Mouse (Mus musculus): ENCODE data around the gene Eif4e. TPM values are rescaled to one million over a fixed set of nuclear protein-coding genes. Genes with fewer than 3 reads are reported as not detected.

Eif4e gene
- polyA plus RNA-seq (2015; fragmentation: Nextera tagmentation; extraction: Ambion mirVana): 360 and 371 TPM in 2 replicates

DNA sequence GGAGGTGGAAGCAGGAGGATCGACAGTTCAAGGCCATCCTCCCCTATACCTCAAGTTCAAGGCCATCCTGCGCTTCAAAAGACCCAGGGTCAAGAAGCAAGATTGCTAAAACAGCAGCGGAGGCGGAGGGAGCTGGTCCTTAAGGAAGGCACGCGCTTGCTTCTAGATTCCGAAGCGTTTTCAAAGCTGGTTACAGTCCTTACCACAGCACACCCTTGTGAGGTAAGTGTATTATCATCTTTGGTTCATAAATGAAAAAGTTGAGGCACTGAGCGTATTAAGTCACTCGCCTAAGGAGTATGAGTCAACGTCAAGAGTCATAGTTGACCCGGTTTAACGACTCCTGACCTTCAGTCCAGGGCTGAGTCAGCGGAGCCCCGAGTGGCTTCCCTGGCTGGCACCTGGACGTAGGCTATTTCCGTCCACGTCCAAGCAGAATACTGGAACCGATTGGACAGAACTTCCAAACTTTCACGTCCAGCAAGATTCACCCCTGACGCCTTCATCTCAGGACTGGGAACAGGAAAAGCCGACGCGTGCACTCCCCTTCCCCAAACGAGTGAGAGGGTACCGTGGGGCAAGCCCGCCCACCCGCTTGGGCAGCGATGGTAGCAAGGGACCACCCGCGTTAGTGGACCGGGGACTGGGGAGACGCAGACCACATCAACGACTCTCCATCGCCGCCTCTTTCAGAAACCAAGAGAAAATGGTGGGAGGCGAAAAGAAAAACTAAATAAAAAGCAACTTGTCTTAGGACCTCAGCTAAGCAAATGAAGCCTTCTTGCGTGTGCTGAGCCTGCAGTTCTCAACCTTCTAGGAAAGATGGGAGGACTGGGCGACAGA is at the start of gene Eif4e:
Gene Eif4e, plus strand, starts transcription at position 107 of the 843 bp plus-strand sequence.
- Histone ChIP-seq H3K27ac (replicated peaks) (peak within 1 kb of the TSS; percentile 70), H3K9ac (replicated peaks) (peak within 1 kb of the TSS; percentile 55), H3K4me3 (peak within 1 kb of the TSS; percentile 72), H3K4me1 (peaks cover 30% of the 10 kb centered on the region), H3K27me3 (no peaks in the 10 kb centered on the region), H3K9me3 (no peaks in the 10 kb centered on the region), H3K4me2 (replicated peaks) (peak within 1 kb of the TSS; percentile 94), H3K36me3 (no peaks in the 10 kb centered on the region)
- 2% methylated on average over 39 of the region's 39 CpGs for WGBS
- ATAC-seq (replicated peaks): peak; percentile 51

DNA sequence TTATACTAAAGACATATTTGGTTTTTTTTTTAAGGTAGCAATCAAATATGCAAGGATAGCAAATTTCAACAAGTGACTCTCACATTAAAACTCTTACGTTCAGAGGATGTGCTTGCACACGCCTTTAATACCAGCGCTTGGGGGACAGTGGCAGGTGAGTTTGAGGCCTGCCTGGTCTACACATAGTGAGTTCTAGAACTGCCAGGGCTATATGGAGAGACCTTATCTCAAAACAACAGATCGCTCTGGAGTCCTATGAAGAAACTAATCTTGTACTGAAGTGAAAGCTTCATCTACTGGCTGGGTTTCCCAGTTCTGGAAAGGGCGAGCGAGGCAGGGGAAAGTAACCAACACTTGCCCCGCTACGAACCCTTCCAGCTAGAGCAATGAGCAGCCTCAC is 46.5 kb upstream of the Eif4e start:
- Histone ChIP-seq H3K4me1 (no peaks in the 10 kb centered on the region; the same call in 1 of the 2 replicates), H3K4me3 (no peak overlapping the region), H3K9me3 (no peaks in the 10 kb centered on the region), H3K36me3 (peaks cover 21% of the 10 kb centered on the region), H3K4me2 (replicated peaks) (no peak overlapping the region), H3K27me3 (no peaks in the 10 kb centered on the region), H3K9ac (replicated peaks) (no peak overlapping the region), H3K27ac (replicated peaks) (no peak overlapping the region)
- 97% methylated on average over 8 of the region's 8 CpGs for WGBS
- no peak for ATAC-seq (replicated peaks)

DNA sequence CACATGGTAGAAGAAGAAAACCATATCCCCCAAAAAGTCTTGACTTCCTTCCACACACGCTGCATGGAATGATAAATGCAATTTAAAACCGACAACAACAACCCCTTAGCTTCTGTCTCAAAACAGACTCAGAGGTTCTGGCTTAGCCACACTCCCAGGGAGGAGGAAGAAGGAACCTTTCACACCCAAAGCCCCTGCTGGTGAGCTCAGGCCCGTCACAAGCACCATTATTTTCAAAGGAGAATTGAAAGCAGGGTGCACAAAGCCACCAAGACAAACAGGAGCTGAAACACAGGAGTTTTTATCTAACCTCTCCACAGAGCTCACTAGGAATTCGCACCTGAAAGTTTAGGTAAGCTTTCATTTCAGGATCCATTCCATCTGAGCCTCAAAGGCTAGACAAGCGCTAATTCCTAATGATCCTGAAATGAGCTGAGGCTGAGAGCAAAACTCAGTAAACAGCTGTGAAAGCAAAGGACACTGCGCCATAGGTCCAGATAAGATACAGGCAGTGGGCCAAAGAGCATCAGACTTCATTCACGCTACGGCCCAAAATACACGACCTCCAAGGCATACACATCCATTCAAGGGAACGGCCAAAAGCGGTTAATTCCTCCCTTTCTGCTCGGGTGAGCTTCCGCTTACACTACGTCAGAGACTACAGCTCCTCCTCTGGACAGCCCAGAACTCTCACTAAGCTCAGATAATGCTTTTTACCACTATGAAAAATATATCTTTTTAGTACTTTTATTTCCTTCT is 44.3 kb upstream of the Eif4e start:
- no peaks in the 10 kb centered on the region for H3K27me3 ChIP-seq

DNA sequence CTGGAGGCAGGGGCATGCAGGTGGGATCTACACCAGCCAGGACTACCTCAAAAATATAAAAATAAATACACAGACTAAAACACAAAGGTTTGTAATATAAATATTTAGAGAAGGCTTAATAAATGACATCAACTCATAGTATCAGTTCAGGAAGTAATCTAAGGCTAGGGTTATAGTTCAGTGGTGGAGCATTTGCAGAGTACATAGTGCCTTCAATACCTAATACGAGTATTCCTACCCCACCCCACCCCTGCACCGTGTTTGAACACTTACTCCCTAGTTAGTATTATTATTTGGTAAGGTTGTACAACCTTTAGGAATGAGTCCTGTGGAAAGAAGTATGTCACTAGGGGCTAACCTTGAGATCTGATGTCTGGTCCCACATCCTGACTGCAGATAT is 42.7 kb upstream of the Eif4e start:
- H3K27ac ChIP-seq (replicated peaks): no peak overlapping the region
- no peak overlapping the region for H3K9ac ChIP-seq (replicated peaks)
- peaks cover 8% of the 10 kb centered on the region for H3K4me1 ChIP-seq
- 98% methylated on average over 2 of the region's 2 CpGs for WGBS
- no peak overlapping the region for H3K4me2 ChIP-seq (replicated peaks)
- H3K9me3 ChIP-seq: no peaks in the 10 kb centered on the region
- ATAC-seq (replicated peaks): no peak
- no peaks in the 10 kb centered on the region for H3K27me3 ChIP-seq
- H3K36me3 ChIP-seq: peaks cover 30% of the 10 kb centered on the region
- no peak overlapping the region for H3K4me3 ChIP-seq

More for the DNA sequence above, 44.3 kb upstream of the Eif4e start:
- Histone ChIP-seq H3K4me3 (no peak overlapping the region), H3K9ac (replicated peaks) (no peak overlapping the region), H3K9me3 (no peaks in the 10 kb centered on the region), H3K4me1 (no peaks in the 10 kb centered on the region; the same call in 1 of the 2 replicates), H3K36me3 (peaks cover 34% of the 10 kb centered on the region), H3K4me2 (replicated peaks) (no peak overlapping the region), H3K27ac (replicated peaks) (no peak overlapping the region)
- 51% methylated on average over 14 of the region's 14 CpGs for WGBS
- no peak for ATAC-seq (replicated peaks)

DNA sequence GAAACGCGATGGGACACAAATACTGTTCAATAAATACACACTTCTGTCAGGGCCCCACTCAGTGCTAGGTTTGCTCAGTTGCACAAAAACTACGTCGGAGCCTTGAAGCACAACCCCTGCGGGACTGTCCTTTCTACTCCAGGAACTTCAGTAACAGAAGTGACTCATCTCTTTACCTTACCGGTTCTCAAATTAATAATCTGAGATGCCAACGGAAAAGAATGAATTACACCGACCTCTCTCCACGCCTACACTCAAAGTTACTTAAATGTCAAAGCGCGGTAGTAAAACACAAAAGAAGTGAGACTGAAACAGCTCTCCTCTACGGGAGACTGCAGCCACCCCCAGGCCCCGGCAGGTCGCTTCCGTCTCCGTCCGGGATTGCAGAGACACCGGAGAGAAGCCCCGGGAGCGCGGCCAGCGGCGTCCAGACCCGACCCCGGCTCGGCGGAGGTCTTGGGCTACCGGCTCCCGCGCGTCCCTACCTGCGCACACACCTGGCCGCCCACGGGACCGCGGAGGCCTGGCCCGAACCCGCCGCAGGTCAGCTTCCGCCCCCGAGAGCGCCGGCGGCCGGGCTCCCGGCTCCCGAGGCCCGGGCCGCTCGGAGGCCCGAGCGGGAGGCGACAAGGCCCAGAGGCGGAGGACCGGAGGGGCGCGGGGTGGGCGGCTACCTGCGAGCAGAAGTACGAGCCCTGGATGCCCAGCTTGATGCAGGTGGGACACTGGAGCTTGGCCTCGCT is 37.2 kb upstream of the Eif4e start:
- H3K27me3 ChIP-seq: no peaks in the 10 kb centered on the region
- H3K4me3 ChIP-seq: peak overlapping the region; percentile 81
- H3K4me1 ChIP-seq: peaks cover 14% of the 10 kb centered on the region
- peak; percentile 39 for ATAC-seq (replicated peaks)
- H3K9ac ChIP-seq (replicated peaks): peak overlapping the region; percentile 76
- no peaks in the 10 kb centered on the region for H3K9me3 ChIP-seq
- peak overlapping the region; percentile 68 for H3K4me2 ChIP-seq (replicated peaks)
- peaks cover 13% of the 10 kb centered on the region; the same call in 1 of the 2 replicates for H3K36me3 ChIP-seq
- under 1% methylated on average over 61 of the region's 61 CpGs for WGBS
- peak overlapping the region; percentile 80 for H3K27ac ChIP-seq (replicated peaks)

DNA sequence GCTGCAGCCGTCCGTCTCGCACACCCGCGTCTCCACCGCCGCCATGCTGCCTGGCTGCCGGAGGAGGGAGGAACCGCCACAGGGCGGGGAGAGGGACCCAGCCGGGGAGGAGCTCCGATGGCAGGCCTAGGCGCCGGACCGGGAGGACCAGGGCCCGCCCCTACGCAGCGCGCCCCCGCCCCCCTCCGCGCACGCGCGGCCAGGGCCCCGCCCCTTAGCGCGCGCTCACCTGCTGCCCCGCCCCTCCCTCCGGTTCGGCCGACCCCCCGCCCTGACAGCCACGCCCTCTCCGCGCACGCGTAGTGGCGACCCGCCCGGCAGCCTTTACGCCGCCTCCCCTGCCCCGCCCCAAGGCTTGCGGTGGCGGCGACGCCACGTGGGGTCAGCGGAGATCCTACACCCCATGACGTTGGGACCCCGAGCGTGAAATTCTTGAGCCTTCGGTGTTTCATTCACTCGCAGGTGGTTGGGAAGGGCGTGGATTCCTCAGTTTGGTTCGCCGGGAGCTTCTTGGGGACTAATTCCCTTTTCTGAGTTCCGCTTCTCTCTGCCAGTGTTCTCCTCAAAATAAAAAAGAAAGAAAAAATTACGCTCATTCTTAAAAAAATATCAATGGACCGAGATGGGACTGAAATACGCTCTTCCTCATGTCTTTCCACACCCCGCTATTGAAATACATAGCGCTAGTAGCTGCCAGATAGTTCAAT is 36.5 kb upstream of the Eif4e start, which contains the start of gene Metap1:
Gene Metap1, minus strand, starts transcription at position 189 of the 707 bp plus-strand sequence.
- Histone ChIP-seq H3K9ac (replicated peaks) (peak within 1 kb of the TSS; percentile 76), H3K9me3 (no peaks in the 10 kb centered on the region), H3K27me3 (no peaks in the 10 kb centered on the region), H3K4me3 (peak within 1 kb of the TSS; percentile 81), H3K36me3 (peaks cover 13% of the 10 kb centered on the region; the same call in 1 of the 2 replicates), H3K27ac (replicated peaks) (peak within 1 kb of the TSS; percentile 80), H3K4me1 (peaks cover 14% of the 10 kb centered on the region), H3K4me2 (replicated peaks) (peak within 1 kb of the TSS; percentile 68)
- peak; percentile 99 for ATAC-seq (replicated peaks)
- under 1% methylated on average over 63 of the region's 65 CpGs for WGBS

DNA sequence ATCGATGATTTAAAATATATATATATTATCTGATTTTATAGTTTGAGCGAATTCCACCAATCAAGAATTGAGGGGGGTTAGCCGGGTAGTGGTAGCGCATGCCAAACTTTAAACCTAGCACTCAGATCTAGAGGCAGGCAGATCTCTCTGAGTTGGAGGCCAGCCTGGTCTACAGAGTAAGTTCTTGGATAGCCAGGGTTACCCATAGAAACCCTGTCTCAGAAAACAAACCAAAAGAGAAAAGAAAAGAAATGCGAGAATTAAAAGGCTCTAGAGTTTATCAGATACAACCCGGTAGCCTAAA is 36.0 kb upstream of the Eif4e start:
- peak; percentile 21 for ATAC-seq (replicated peaks)
- Histone ChIP-seq H3K4me2 (replicated peaks) (peak overlapping the region; percentile 68), H3K9ac (replicated peaks) (peak overlapping the region; percentile 61), H3K36me3 (peaks cover 8% of the 10 kb centered on the region; the same call in 1 of the 2 replicates), H3K4me3 (peak overlapping the region; percentile 81), H3K27ac (replicated peaks) (peak overlapping the region; percentile 80; the same call in 1 of the 2 replicates), H3K9me3 (no peaks in the 10 kb centered on the region), H3K4me1 (peaks cover 14% of the 10 kb centered on the region), H3K27me3 (no peaks in the 10 kb centered on the region)
- 22% methylated on average over 6 of the region's 6 CpGs for WGBS

DNA sequence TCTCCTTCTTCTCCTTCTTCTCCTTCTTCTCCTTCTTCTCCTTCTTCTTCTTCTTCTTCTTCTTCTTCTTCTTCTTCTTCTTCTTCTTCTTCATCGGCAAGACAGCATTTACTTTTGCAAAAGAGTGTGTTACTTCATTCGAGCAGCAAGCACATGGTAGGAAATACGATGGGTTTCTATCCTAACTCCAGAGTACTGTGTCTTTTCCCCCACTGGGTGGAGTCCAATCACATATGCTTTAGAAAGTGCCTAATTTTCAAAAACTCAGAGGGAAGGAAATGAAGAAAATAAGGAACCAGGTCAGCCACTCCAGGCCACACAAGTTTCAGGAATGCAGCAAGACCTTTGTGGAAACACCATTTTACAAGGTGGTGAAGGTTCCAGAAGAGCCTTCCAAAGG is 32.3 kb upstream of the Eif4e start:
- Histone ChIP-seq H3K27ac (replicated peaks) (no peak overlapping the region), H3K4me2 (replicated peaks) (no peak overlapping the region), H3K27me3 (no peaks in the 10 kb centered on the region), H3K4me3 (no peak overlapping the region), H3K4me1 (0 out of 2 replicates have a peak, but pooled peaks cover 3% of the 10 kb centered on the region), H3K9ac (replicated peaks) (no peak overlapping the region), H3K9me3 (no peaks in the 10 kb centered on the region), H3K36me3 (no peaks in the 10 kb centered on the region)
- 83% methylated on average over 3 of the region's 3 CpGs for WGBS
- ATAC-seq (replicated peaks): no peak

DNA sequence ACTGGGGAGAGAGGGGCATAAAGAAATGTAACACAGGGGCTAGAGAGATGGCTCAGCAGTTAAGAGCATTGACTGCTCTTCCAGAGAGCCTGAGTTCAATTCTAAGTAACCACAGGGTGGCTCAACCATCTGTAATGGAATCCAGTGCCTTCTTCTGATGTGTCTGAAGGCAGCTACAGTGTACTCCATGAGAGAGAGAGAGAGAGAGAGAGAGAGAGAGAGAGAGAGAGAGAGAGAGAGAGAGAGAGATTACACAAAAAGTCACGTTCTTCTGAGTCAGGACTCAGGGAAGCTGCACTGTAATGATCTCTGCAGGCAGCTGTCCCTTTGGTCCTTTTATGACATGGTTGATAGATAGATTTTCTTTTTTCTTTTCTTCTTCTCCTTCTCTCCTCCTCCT is 31.4 kb upstream of the Eif4e start:
- Histone ChIP-seq H3K36me3 (no peaks in the 10 kb centered on the region), H3K9me3 (no peaks in the 10 kb centered on the region), H3K27me3 (no peaks in the 10 kb centered on the region), H3K9ac (replicated peaks) (no peak overlapping the region), H3K27ac (replicated peaks) (no peak overlapping the region), H3K4me3 (no peak overlapping the region), H3K4me1 (0 out of 2 replicates have a peak, but pooled peaks cover 3% of the 10 kb centered on the region), H3K4me2 (replicated peaks) (no peak overlapping the region)
- no peak for ATAC-seq (replicated peaks)
- 71% methylated on average over 1 of the region's 1 CpGs for WGBS

DNA sequence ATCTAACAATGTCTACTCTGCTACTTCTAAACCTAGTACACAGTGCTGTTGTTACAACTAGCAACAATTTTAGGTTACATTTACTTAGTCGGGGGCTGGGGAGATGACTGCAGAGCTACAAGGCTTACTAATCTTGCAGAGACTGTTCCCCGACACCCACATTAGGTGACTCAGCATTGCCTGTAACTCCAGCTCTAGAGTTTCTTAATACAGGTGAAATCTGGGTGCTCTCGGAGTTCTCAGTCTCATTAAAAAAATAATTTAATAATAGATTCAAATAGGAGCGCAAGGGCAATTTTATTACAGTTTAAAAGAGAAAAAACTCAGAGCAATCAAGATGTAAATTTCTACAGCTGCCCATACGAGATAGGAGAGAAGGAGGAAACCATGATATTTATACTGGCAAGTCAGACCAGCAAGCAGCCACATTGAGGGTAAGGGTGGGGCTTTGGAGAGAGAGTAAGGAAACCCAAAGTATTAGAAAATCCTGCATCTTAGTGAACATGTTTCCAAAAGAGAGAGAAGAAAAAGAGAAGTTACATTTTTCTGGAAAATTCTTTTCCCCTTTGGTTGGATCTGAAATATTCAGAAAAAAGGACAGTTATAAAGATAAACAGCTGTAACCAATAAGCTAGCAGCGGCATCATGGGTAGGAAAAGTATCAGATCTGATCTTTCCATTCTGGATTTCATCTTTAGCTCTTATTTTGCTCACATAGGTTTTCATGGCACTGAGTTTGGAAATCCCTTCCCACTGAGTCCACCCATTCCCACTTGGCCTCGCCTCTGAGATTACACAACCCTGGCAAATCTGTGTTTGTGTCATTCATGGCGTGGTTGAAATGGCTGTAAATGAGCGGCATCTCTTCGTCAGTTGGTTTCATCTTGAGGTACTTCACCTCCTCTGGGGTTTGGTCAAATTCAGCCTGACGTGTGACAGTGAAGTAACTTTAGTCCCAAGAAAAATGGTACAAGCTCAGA is 30.5 kb upstream of the Eif4e start:
- Histone ChIP-seq H3K9me3 (no peaks in the 10 kb centered on the region), H3K27me3 (no peaks in the 10 kb centered on the region), H3K4me1 (no peaks in the 10 kb centered on the region), H3K36me3 (no peaks in the 10 kb centered on the region), H3K9ac (replicated peaks) (no peak overlapping the region), H3K27ac (replicated peaks) (no peak overlapping the region), H3K4me3 (no peak overlapping the region), H3K4me2 (replicated peaks) (no peak overlapping the region)
- 86% methylated on average over 11 of the region's 11 CpGs for WGBS
- no peak for ATAC-seq (replicated peaks)
